Mouse (Mus musculus) left cerebral cortex, postnatal 10 days (tissue): ENCODE data around the gene Efna3. TPM values are rescaled to one million over a fixed set of nuclear protein-coding genes. Genes with fewer than 3 reads are reported as not detected.

Experiments used
- DNase-seq, 2 experiments: peaks; one replicate each; pipeline ENCODE4 v3.0.0; 2021 to 2022; ENCODE audit warnings: low spot score in 2 of 2, mixed read lengths in 1 of 2; ENCODE audit errors: extremely low spot score in 1 of 2
- intact Hi-C: fragments of 180-260 bp; cut with DNase I; formaldehyde crosslinking; loops from one replicate; pipeline ENCODE4 v1.15.1; 2025
- total RNA-seq, 2 experiments: library from RNA; stranded (reverse); gene quantifications; 2 replicates each; pipeline ENCODE4 v1.2.3; 2021

The Efna3 gene
- total RNA-seq, 2 experiments from 2014 or later: 47.7 to 56.7 TPM

DNA sequence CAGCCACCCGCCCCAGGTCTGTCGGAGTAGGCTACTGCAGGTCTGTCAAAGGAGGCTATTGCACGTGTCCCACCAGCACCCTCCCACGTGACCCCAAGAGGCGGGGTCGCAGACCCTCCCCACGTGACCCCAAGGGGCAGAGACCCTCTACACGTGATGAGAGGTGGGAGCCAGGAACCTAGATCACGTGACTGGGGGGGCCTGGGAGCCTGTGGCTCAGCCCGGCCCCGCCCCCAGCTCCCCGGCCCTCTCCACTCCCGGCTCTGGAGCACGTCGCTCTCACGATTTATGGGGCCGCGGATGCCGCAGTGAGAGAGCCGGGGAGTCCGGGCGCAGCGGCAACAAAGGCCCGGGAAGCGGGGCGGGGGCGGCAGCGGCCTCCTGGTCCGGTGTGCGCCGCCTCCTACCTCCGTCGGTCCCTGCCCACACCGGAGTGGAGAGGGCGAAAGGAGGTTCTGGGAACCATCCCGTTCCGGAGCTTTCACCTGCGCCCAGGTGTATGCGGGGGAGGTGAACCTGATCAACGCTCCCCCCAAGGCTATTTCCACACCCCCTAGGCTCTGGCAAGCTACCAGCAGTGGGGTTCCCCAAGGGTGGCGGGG is 2.1 kb downstream of the Efna3 start:
- intact Hi-C loops: no loop called here
- DNase-seq: peak; percentile 50 to 77

DNA sequence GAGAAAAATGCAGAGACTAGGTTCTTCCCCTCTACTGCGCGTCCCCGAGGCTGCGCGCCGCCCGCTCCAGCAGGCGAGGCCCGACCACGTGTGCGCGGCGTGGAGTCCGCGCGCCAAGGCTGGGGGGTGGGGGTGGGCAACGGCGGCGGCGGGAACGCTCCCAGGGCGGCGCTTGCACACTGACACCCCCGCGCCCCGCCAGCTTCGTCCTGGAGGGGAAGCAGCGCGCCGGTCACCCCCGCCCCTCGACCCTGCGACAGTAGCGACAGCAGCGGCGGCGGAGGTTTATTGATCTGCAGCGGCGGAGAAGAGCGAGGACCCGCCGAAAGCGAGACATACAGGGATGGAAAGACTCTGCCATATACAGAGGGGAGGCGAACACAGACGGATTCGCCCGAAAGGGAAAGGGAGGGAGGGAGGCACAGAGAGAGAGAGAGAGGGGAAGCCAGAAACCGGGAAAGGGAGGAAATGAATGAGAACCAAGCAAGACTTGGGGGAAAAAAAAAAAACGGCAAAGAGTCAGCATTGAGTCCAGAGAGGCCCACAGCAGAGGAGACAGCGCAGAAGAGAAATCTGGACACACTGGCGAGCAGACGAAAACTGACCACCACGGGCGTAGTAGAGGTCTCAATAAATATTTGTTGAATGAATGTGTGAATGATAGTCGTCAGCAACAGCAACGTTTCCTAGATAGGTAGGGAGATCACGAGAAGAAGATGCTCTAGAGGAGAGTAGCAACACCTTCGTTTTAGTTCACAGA is 3.0 kb downstream of the Efna3 start:
- intact Hi-C loops: loop anchor here (5.0 to 10.0 kb wide), 2 partner anchors 33 to 535 kb away; no protein-coding TSS in a partner anchor
- DNase-seq: peak in 1 of 2 experiments; percentile 81

DNA sequence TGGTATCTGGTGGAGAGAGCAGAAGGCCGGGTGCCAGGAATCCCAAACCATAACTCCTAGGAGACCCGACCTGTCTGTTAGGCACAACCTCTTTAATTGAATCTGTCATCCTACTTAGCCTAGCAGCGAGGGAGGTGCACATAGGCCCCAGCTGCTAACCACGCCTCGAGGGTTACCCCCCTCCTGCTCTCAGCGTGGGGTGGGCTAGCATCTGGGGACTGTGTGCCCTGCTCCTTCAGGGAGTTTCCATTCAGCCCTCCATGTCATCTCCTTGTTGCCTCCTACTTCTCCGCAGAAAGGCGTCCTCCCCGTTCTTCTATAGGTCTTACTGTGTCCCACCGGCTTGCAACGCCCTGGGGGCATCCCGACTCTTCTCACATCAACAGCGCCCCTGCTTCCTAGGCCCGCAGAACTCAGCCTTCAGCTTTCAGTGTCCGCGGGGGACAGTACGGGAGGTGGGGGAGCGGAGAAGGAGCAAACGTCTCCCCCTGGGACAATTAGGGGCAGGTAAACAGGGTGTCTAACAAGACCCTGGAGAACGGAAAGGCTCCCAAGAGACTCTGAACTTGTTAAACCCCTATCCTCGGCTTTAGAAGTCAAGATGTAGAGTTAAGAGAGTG is 3.7 kb downstream of the Efna3 start:
- intact Hi-C loops: loop anchor here (5.0 to 10.0 kb wide), 2 partner anchors 33 to 536 kb away; no protein-coding TSS in a partner anchor
- DNase-seq: no peak

- intact Hi-C loops: loop anchor here (5.0 to 10.0 kb wide), 2 partner anchors 34 to 536 kb away; no protein-coding TSS in a partner anchor
- DNase-seq: no peak
Observed at GRCm38 (mm10) chr3:89318316-89318715, 4.4 kb downstream of the Efna3 start.

DNA sequence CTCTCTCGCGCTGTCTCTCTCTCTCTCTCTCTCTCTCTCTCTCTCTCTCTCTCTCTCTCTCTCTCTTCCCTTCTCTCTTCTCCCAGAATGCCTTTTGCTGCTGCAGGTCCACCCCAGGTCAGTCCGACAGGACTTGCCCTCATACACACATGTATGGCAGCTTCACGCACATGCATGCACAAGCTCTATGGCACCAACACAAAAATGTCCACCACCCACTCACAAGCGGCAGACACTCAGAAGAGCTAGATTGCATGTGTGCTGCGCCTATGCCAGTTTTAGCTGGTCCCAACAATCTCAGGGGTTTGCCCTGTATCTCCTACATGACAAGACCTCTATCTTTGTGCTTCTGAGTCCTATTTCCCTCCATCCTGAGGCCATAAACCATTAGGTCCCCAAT is 5.5 kb downstream of the Efna3 start:
- no peak for DNase-seq
- intact Hi-C loops: loop anchor here (5.0 to 10.0 kb wide), 2 partner anchors 35 to 538 kb away; no protein-coding TSS in a partner anchor

- intact Hi-C loops: loop anchor here (5.0 to 10.0 kb wide), 2 partner anchors 35 to 538 kb away; no protein-coding TSS in a partner anchor
- DNase-seq: peak; percentile 85 to 89
Observed at GRCm38 (mm10) chr3:89316833-89317232, 5.9 kb downstream of the Efna3 start.

GRCm38 (mm10) chr3:89315930-89316831 is 6.6 kb downstream of the Efna3 start:
- intact Hi-C loops: loop anchor here (5.0 to 10.0 kb wide), 2 partner anchors 36 to 539 kb away; no protein-coding TSS in a partner anchor
- no peak for DNase-seq

DNA sequence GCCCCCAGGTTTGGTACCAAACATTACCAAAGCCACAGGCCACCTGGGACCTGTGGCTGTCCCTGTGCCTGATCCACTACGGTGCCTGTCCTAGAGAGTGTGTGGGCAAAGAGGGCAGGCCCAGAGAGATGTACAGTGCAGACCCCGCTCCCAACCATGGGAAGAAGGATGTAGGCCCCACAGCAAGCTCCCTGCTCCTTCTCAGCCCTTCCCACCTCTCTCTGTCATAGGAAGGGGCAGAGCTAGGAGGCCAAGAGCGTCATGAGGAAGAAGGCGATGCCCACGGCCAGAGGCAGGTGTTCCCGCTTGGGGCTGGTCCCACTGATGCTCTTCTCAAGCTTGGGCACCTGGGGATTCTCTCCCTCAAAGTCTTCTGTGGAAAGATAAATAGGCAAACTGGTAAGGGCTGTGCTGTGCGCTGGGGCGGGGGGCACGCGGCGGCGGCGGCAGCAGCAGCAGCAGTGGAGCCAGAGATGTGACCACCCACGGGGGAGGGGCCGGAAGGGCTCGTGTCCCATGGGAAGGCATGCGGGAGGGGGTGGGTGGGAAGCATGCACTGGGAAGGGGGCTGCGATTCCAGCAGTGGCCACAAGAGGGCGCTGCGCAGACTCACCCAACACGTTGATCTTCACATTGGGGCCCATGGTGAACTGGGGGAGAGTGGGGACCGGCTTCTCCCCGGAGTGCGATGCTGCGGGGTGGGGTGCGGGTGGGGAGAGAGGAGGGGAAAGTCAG is 7.4 kb downstream of the Efna3 start:
- peak; percentile 77 to 90 for DNase-seq
- intact Hi-C loops: loop anchor here (5.0 to 10.0 kb wide), 2 partner anchors 37 to 539 kb away; no protein-coding TSS in a partner anchor

DNA sequence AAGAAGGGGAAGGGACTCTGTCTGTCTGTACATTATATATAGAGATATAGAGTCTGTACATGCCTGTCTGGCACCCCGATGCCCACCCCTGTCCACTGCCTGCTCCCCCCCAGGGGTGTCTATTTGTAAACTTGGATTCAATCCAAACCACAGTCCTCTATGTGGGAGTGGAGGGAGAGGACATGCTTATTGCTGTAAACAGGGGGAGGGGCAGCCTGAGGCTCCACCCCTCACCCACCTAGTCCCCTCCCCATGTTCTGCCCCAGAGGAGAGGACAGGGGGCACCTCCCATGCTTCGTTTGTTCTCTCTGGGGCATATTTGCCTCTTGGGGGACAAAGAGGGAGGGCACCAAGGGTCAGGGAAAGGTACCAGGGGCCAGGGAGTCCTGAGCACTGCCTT is 8.0 kb downstream of the Efna3 start:
- DNase-seq: no peak
- intact Hi-C loops: loop anchor here (5.0 to 10.0 kb wide), 2 partner anchors 38 to 540 kb away; no protein-coding TSS in a partner anchor

- intact Hi-C loops: loop anchor here (10.0 kb wide), 1 partner anchor 540 kb away; no protein-coding TSS in a partner anchor
- peak in 1 of 2 experiments; percentile 53 for DNase-seq
Observed at GRCm38 (mm10) chr3:89314340-89314739, 8.4 kb downstream of the Efna3 start.

DNA sequence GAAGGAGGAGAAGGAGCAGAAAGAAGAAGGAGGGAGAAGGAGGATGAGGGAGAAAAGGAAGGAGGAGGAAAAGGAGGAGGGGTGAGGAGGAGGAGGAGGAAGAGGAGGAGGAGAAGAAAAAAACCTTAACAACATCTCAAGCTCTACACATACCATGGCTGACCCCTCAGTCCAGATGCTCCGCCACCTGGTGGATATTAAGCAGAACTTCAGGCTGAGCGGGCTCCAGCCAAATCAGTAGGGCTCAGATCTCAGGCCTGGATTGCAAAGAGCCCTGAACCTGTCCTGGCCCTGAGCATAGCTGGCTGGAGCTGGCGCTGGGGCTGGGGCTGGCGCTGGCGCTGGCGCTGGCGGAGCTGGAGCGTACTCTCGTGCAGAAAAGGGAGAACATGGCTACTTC is 14.7 kb downstream of the Efna3 start:
- DNase-seq: peak; percentile 44 to 63
- intact Hi-C loops: no loop called here

DNA sequence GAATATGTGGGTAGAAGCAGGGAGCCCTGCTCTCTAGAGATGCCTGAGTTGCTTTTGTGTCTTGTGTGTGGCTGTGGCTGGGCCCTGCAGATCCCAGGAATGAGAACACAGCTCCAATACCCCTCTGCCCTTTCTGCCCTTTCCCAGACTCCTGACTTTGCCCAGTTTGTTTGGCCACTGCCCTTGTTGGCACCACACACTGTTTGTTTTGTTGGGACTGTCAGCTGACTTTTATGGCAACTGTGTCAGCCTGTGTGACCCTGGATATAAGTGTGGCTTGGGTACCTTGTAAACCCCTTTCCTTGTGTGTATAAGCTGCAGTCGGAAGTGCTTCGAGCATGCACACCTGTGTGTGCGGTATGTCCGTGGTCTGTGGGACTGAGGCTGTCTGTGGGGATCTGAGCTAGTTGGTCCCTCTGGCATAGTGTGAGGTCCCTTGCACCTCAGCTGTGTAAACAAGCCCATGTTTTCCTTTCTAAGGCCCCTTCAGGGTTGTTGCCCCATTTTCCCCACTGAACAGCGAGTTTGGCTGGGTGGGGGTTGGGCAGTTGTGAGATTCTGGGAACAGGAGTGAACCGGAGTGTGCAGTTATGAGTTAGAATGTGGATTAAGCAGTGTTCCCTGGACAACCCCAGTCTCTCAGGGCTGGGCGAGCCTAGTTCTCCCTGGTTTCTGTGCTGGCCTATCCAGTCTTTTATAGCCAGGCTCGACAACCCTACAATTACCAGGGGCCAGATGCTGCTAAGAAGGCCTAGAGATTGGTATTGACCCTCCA is 17.0 kb downstream of the Efna3 start:
- intact Hi-C loops: no loop called here
- no peak for DNase-seq

GRCm38 (mm10) chr3:89305105-89305504 is 17.7 kb downstream of the Efna3 start:
- no peak for DNase-seq
- intact Hi-C loops: no loop called here

DNA sequence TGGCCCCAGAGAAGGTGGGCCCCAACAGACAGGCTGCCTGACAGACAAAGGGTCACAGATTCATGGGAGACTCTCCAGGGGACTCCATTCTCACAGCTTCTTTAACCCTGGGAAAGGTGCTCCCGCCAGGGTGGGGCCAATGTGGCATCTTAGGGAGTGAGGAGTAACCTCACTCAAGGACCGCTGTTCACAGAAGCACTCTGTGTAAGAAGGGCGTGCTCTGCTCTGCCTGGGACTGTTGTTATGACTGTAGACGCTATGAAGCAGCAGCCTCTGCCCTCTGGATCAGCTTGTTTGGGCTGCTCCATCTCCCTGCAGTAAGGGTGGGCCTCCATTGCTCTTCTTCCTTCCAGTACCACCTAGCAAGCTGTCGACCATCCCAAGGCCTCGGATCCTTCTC is 18.3 kb downstream of the Efna3 start:
- DNase-seq: no peak
- intact Hi-C loops: no loop called here

- no peak for DNase-seq
- intact Hi-C loops: no loop called here
Observed at GRCm38 (mm10) chr3:89300514-89300913, 22.3 kb downstream of the Efna3 start.

- intact Hi-C loops: no loop called here
- no peak for DNase-seq
Observed at GRCm38 (mm10) chr3:89300071-89300470, 22.7 kb downstream of the Efna3 start.

DNA sequence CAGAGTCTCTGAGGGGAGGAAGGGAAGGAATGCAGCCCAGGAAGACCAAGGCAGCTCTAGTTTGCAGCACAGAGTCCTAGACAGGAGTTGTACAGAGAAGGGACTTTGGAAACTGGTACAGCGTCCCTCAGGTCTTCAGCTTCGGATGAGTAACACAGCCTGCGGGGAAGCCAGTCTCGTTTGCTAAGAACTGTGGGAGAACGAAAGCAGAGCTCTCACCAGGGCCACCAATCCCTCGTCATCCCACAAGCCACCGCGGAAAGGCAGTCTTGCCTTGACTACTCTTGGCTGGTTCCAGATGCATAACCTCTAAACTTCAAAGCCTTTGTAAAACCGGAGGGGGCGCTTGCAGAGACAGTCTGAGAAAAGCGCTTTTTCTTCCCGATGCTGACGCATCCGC is 23.3 kb downstream of the Efna3 start:
- intact Hi-C loops: loop anchor here (5.0 kb wide), 1 partner anchor 47 kb away; no protein-coding TSS in a partner anchor
- peak in 1 of 2 experiments; percentile 49 for DNase-seq
